Mouse (Mus musculus) kidney, adult 9 months (tissue): ENCODE measurements around the gene Anks1.
"Not testable (repeated sequence)": the region's sequence is repeated elsewhere in the genome, so short reads cannot be mapped to it uniquely, and the experiment has no call there.

ENCODE experiments used
- DNase-seq: peaks from one replicate; pipeline ENCODE4 v3.0.0; 2022

Anks1 gene

DNA sequence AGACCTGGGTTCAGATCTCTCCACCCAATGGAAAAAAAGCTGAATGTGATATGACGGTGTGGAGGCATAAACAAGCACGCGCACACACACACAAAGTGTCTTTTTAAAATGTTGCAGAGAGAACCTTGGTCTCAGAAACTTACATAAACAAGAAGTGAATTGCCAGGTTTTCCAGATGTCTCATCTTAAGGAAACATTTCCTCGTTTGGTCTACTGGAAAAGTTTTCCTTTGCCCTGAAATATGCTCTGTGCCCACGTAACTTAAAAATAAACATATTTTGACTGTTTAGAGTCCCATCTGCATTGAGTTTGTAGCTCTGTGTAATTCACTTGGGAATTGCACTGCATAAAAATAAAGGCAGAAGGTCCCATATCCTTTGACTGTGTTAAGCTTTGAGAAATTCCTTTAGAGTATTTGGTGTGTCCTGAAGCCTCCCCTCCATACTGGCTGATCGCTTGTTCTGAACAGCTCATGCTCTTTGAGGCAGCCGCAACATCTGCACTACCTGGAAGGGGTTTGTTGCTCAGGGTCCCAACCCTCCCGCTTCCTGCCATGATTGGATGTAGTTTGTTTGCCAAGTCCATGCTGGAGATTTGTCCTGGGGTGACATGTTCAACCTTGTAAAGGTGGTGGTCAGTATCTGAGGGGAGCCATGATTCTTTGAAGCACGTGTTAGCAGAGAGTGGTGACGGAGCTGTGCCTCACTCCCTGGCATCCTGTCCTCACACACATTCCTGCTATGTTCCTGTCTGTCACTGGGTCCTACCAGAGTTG, 25.2 kb downstream of the Anks1 start:
- no peak for DNase-seq

DNA sequence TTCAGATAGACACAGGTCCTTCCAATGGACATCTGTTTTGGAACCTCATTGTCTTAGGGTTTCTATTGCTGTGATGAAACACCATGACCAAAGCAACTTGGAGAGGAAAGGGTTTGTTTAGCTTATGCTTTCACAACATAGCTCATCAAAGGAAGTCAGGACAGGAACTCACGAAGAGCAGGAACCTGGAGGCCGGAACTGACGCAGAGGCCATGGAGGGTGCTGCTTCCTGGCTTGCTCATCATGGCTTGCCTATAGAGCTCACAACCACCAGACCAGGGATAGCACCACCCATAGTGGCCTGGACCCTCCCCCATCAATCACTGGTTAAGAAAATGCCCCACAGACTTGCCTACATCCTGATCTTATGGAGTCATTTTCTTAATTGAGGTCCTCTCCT, 26.0 kb downstream of the Anks1 start:
- DNase-seq: no peak

DNA sequence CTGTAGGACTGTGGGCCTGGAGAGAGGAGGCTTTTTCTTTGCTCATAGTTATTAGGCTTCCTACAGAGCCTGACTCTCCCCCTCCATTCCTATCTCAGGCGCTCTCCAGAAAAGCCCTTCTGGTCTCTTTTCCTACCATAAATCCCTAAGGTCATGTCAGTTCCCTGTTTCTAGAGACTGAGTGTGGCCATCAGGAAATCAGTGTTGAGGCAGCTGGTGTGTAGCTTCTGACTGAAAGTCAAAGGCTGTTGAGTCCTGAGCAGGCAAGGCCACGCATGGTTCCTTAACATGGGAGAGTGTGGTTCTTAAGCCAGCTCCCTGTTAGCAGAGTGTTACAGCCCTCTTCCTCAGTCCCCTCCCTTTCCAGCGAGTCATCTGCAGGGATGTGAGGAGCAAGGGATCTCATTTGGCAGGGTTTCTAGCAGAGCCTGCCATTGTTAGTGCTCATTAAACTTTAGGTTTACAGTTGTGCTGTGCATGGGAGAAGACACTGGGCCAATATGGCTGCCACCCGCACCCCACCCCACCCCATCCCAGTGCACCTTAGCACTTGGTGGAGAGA, 28.0 kb downstream of the Anks1 start:
- DNase-seq: no peak

DNA sequence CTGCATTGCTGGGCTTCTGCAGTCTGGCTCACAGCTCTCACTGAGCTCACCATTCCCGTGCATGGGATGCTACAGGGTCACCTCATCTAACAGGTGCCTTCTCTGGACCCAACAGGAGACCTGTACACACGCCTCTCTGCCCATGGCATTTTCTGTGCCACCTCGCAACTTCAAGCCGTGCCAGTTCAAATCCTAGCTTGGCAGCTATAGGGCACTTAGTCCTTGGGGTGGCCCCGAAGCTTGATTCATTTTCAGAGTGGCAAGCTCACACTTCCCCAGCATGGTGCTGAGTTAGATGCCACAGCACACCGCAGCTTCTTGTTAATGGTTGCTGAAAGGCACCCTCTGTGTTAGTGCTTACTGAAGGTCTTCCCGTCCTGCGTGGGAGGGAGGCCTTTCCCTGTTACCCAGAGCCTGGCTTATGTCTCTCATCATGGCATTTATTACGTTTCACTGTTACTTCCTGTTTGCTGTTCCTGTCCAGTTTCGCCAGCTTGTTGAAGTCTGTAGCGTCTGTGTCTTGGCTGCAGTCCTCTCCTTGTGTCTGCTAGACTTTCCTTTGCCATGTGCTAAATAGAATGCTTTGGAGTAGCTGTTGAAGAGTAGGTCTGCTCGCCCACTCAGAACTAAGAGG, 29.1 kb downstream of the Anks1 start:
- peak; percentile 41 for DNase-seq

DNA sequence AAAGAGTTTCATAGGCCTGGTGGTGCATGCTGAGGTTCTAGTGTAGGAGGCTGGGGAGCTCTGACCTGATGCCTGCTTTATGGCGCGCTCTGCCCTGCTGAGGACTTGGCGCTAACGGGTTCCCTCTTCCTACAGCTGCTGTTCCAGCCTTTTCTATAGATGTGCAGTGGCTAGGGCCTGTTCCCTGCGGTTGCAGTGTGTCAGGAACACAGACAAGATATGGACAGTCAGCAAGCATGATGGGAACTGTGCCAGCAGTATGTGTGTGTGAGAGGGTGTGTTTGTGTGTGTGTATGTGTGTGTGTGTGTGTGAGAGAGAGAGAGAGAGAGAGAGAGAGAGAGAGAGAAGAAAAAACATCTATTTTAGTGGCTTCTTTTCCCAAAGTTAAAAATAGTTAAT, 29.9 kb downstream of the Anks1 start:
- no peak for DNase-seq

DNA sequence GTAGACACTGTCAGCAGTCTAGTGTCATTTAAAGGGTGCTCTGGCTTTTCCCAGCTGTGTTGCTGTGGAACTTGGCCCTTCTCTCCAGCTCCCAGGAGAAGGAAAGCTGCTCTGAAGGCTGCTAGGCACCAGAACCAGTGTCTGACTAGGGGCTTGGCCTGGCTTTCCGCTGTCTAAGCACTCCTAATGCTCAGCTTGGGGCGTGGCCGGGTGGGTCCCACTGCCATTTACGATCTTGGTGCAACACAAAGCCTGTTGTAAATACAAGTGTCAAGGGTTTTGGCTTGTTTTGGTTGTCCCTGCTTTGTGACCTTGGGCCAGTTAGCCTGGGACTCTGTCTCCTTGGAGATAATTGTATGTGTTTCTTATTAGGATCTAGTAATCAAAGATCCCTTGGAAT, 31.2 kb downstream of the Anks1 start:
- DNase-seq: no peak

DNA sequence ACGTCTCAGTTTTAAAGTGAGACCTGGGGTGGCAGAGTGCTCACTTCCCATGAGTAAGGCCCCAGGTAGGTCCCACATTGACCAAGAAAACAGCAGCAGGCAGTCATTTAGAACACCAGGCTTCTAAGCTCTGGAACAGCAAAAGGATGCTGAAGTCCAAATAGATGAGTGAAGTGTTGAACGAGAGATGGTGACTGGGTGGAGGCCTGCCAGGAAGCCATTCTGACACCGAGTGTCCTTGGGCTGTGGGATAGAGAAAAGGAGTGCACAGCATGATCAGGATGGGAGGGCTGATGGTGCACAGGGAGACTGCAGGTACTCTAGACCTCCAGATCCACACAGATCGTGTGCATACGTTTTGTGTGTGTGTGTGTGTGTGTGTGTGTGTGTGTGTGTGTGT, 32.1 kb downstream of the Anks1 start:
- no peak for DNase-seq

DNA sequence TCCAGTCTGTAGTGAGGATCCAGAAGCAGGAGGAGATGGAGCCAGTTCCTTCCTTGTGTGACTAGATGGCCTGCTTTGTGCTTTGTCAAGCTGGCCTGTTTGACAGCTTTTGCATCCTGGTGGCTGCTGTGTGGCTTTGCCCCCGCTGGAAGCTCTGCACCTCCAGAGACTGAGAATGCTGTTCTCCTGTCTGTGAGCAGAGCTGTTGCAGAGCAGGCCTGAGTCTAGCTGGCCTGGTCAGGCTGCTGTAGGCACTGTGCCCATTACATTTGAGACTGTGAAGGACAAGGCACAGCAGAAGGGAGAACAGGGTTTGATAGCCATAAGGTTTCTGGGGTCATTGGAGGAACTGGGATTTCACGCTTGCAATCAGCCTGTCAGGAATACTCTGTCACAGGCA, 32.6 kb downstream of the Anks1 start:
- DNase-seq: no peak

DNA sequence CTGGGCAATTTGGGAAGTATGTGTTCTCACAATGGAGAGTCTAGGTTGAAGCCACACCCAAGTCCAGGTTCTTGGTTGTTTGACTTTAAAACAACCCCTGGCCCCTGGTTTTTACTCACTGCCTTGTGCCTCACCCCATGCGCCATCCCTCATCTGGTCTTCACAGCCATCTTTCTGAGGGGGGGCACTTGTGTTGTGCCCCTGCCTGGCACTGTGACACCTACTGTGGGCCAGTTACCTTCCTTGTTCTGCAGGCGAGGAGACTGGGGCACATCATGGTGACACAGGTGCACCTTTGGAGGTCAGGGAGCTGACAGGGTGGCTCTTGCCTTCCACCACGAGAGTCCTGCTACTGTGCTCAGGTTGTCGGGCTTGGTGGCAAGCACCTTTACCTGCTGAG, 33.0 kb downstream of the Anks1 start:
- DNase-seq: no peak

DNA sequence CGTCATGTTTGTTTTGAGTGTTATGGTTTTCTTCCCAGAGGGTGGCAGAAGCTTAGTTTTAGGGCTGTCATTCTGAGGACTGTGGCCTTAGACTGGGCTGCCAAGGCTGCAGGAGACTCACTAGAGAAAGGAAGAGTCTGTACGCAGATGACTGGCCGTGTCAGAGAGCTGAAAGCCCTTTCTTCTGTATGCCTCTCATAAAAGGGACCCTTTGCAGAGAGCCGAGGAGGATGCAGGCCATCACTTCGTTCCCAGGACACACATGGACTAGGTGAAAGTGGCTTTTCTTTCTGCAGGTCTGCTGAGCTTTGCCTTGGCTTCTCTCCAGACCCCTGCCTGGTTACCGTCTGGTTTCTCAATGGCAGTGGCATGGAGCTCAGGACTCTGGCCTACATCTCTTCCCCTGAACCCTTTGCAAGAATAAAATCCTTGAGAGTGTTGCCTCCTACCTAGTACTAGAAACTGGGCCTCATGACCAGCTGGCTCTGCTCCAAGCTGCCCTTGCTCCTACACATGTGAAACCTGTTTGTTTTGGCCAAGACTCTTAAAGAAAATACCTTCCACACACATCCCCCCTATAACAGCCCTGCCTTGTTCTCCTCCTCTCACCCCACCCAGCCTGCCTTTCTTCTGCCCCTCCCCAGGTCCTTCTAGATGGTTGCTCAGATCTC, 36.6 kb downstream of the Anks1 start:
- peak; percentile 83 for DNase-seq

DNA sequence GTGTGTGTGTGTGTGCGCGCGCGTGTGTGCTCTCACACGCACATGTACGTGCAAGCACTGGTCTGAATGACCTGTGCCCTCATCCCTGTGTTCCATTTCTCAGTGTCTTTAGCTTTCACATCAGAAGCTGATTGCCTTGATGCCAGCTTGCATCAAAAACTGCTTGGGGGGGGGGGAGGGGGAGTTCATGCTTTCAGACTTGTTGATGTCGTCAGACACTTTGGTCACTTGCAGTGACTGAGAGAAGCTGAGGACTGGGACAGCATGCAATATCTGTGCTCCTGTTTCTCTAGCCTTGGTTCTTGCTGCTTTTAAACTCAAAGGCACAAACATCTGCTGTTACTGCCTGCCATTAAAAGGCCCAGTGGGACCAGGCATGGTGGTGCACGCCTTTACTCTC, 37.3 kb downstream of the Anks1 start:
- DNase-seq: no peak

DNA sequence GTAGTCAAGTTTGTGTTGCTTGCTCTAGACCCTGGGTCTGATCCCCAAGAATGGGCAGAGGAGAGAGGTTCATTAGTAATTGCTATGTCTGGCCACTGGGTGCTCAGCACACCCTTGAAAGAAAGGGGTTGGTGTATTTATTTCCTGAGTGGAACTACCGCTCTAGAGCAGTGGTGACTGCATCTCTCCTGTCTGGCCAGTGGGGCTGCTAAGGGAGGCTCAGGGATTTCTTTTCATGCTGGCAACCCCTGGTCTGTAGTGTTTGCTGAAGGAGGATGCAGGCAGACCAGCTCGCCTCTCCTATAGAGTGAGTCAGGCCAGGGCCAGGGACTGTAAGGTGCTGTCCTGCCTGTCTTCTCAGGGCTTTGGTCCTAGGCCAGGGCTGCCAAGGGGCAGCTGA, 38.0 kb downstream of the Anks1 start:
- DNase-seq: no peak

DNA sequence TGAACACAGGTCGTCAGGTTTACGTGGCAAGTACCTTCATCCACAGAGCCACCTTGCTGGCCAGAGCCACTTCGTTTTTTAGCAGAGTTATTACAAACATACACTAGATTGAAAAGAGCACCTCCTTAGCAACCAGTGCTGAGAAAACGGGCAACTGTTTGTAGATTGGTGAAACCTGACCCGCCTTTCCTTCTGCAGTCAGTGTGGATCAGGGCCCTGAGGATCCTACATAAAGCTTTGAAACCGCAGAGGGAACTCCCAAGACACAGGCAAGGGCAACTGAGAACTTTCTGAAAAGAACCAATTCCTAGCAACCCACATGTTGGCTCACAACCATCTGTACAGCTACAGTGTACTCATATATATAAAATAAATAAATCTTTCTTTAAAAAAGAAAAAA, 44.0 kb downstream of the Anks1 start:
- no peak for DNase-seq

DNA sequence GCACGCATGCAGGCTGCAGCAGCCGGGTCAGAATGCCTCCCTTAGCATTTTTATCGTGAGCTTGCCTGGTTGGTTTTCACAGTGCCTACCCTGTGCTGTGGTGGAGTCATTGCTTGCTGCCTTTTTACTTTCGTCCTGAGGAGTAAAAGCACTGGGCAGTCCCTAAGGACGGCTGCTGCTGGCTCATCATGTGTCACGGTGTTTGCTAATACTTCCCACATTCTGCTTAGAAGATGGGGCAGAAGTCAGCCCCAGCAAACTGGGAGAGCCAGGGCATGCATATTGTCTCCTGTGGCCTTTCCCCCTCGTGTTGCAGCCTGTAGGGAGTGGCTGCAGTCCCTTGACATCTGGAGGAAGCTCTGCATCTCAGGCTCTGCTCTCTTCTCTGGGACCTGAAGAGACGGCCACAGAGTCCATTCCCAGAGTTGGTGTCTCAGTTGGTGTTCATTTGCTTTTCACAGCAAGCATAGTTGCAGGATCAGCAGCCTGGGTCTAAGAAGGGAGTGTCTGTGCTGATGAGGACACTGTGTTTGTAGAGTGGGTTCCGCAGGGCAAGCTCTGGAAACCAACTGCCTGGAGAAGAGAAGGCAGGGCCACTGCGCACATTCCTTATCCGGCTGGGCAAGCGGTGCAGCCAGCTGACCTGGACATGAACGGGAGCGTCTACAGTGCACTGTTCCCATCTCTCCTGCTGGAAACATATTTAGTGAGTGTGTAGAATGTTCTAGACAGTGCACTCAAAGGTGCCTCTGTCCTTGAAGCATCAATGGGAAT, 45.7 kb downstream of the Anks1 start:
- no peak for DNase-seq

DNA sequence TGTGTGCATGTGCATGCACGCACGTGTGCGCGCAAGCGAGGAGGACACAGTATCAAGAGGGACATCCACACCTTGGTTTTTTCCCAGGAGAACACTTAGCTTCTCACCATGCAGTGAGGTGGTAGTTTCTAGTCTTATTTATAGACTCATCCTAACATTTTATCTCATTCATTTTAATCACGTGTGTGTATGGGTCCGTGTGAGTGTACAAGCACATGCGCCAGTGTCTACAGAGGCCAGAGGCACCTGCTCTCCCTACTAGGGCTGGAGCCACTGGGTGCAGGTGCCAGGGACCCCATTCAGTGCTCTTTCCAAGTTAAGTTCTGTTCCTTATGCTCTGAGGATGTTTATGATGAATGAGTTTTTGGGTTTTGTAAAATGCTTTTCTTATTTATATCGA, 48.5 kb downstream of the Anks1 start:
- DNase-seq: no peak

DNA sequence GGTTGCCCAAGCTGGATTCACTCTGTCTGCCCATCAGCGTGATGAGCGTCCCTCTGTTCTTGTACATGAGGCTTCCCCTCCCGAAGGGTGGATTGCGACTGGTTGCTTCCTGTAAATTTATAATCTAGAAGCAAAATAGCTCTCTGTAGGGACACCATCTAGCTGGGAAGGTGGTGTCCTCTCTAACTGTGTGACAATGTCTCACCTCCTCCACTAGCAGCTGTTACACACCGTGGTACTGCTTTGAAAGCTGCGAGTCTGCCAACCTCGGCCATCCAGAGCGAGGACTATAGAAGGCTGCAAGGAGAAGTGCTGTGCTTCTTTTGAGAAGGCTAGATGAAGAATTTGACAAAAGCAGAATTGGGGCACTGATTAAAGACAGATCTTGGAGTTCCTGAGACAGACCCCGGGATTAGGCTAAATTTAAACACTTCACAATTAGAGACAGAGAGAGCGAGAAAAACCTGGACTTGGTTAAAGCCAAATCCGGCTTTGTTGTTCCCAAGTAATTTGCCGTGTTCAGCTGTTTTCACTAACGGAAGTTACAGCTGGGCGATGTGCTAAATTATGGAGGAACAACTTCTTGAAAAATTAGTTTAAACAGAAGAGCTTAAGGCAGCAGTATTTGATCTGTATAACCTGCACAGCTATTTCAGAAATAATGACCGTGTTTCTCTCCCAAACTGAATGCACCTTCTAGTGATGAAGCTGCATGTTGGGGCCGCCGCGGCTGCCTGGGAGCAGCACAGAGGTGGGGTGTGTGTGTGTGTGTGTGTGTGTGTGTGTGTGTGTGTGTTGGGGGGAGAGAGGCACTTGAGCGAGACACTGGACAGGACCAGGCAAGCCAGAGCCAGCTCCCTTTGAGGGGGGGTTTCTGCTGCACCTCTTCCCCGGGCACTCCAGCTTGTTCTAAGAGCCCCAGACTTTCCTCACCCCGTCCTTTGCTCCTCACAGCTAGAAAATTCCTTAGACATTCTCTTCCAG, 51.3 kb downstream of the Anks1 start:
- peak; percentile 46 for DNase-seq

DNA sequence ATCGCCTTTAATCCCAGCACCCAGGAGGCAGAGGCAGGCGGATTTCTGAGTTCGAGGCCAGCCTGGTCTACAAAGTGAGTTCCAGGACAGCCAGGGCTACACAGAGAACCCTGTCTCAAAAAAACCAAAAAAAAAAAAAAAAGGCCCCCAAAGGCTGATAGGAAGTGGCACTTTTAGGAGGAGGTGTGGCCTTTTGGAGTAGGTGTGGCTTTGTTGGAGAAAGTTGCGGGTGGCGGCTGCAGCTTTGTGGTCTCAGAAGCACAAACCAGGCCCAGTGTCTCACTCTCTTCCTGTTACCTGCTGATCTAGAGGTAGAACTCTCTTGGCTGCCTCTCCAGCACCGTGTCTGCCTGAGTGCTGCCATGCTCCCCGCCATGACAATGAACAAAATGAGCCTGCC, 54.0 kb downstream of the Anks1 start:
- not testable (repeated sequence) for DNase-seq

DNA sequence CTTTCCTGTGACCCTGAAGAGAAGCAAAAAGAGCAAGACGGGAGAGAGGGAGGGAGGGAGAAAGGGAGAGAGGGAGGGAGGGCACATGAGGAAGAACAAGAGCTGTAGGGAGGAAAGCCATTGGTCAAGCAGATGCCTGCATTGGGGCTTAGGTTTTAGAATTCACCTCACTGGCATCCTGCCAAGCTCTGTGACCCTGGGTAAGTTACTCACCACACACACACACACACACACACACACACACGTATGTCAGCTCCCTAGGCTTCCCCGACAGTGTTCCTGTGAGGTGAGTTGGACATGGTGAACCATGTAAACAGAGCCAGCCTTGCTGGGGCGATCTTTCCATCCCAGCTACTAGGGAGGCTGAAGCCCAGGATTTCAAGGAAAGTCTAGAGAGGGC, 55.5 kb downstream of the Anks1 start:
- DNase-seq: peak; percentile 65

DNA sequence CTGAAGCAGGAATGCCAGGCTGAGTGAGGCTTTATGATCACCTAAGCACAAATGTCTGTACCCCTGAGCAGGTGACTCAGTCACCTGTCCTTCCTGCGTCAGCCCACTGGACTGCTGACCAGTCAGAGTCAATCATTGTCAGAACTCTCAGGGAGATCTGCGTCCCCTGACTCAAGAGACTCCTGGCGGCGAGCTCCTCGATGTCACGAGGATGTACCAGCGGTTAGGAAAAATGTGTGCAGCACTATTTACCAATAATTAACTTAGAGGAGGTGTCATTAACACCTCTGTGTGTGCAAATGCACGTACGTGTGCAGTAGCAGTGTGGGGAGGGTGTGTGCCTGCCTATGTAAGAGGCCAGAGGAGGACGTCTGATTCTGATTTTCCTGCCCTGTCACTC, 56.2 kb downstream of the Anks1 start:
- DNase-seq: peak; percentile 93

DNA sequence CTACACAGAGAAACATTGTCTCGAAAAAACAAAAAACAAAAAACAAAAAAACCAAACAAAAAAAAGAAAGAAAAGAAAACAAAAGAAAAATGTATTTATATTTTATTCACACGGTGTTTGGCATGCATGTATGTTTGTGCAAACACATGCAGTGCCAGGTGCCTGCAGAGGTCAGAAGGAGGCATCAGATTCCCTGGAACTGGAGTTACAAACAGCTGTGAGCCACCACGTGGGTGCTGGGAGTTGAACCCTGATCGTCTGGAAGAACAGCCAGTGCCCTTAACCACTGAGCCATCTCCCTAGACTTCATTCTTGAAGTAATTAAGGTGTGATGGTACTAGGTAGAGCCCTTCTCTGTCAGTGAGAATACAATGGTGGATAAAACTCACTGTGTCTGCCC, 57.0 kb downstream of the Anks1 start:
- peak; percentile 34 for DNase-seq

DNA sequence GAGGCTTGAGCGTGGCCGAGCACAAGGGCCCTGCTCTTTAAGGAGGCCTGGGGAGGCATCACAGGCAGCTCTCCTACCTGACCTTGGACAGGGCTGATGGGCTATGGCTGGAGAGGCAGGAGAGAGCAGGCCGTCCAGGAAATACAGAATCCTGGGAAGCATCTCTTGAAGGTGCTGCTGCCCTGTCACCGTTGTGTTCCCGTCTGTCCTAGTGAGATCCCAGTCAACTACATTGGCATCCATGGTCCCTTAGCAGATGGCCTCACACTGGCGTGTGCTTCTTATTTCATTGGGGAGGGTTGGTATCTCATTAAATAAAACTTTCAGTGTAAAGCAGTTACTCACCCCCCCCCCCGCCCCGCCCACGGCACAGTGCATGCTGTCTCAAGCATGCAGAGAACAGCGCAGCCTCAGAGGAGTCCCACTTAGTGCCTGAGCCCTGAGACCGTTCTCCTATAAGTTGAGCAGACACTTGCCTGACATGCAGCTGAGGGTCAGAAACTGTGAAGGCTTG, 57.5 kb downstream of the Anks1 start:
- no peak for DNase-seq

DNA sequence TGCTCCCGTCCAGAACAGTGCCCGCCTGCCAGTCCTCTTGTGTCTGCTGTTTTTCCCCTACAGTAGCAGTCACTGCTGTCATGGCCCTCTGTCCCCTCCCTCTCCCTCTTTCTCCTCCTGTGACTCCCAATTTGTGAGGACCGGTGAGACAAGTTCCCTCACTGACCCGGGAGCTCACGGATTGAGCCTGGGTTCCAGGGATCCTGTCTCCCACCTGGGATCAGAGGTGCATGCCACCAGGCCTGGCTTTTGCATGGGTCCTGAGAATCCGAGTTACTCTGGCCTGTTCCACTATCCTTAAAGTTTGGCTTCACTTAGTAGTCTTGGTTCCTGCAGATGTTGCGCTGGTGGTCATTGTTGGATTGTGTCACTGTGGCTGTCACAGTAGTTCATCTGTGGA, 58.4 kb downstream of the Anks1 start:
- DNase-seq: no peak
